Comparison of ENCODE assay signal across 13 mouse cellular contexts in the genomic region with DNA sequence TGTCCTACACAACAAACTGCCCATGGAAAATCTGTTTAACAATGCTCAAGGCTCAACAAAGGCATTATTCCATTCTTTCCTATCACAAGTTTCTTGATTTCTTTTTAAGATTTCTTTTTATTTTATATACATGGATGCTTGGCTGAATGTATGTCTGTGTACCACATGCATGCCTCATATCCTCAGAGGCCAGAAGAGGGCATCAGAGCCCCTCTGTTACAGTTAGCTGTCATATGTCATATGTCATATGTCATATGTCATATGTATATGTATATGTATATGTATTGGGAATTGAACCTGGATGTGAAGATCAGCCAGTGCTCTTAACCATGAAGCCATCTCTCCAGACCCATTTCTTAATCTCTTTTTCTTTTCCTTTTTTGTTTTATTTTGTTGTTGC. TPM values are rescaled to one million over a fixed set of nuclear protein-coding genes. Genes with fewer than 3 reads are reported as not detected.
DNase-seq lines count a peak whose midpoint lies in the region; ATAC-seq and TF ChIP-seq lines count a peak whose summit lies in the region.
"Had no signal": no experiment of that assay in that cellular context is flagged by ENCODE, and none has a peak within 500 bp of the region (broad histone marks: within the 10 kb centered on the region; RNA-seq: fewer than 3 reads in every experiment).

No protein-coding gene starts in this region.

- 0 out of 2 replicates have a peak, but pooled peaks have one; percentile 1 for TF ChIP-seq CTCF in lung, adult 2 months (IDR thresholded peaks at IDR 0.05; ENCODE audit: insufficient read depth, low read length)

- no peak overlapping the region for H3K27ac ChIP-seq in forebrain, embryonic 13.5 days
- no peak overlapping the region for H3K27ac ChIP-seq in forebrain, embryonic 10.5 days
- no peak overlapping the region for H3K27ac ChIP-seq in hindbrain, embryonic 12.5 days
- H3K27ac ChIP-seq: embryonic facial prominence, embryonic 15.5 days; liver, embryonic 15.5 days had no signal

- no peak overlapping the region for H3K4me2 ChIP-seq in forebrain, embryonic 13.5 days
- no peak overlapping the region for H3K4me2 ChIP-seq in hindbrain, embryonic 12.5 days (replicated peaks)
- H3K4me2 ChIP-seq: embryonic facial prominence, embryonic 15.5 days; liver, embryonic 15.5 days had no signal

- H3K27me3 ChIP-seq in forebrain, embryonic 13.5 days: no peaks in the 10 kb centered on the region
- no peaks in the 10 kb centered on the region for H3K27me3 ChIP-seq in forebrain, embryonic 10.5 days (ENCODE audit: poor library complexity, severe bottlenecking)
- H3K27me3 ChIP-seq in hindbrain, embryonic 12.5 days: no peaks in the 10 kb centered on the region
- H3K27me3 ChIP-seq: embryonic facial prominence, embryonic 15.5 days; liver, embryonic 15.5 days had no signal

- no peak for DNase-seq in forebrain, embryonic 10.5 days (ENCODE audit: extremely low spot score, low spot score)
- DNase-seq in lung, adult 2 months: no peak
- no peak for DNase-seq in lung, postnatal 4 days
- DNase-seq in CD4-positive helper T cell, adult 2 months (ENCODE audit: low read depth, low spot score): peak; percentile 64
- DNase-seq in heart, adult 11 months: no peak
- DNase-seq: cerebellum, adult 9-10 months; right cerebral cortex, adult 18-20 months had no signal

- peaks cover 34% of the 10 kb centered on the region for H3K4me1 ChIP-seq in forebrain, embryonic 13.5 days
- H3K4me1 ChIP-seq in forebrain, embryonic 10.5 days: peaks cover 31% of the 10 kb centered on the region
- peaks cover 7% of the 10 kb centered on the region; the same call in 1 of the 2 replicates for H3K4me1 ChIP-seq in lung, adult 2 months (ENCODE audit: control insufficient read depth, insufficient read depth, low read length)
- H3K4me1 ChIP-seq in hindbrain, embryonic 12.5 days: peaks cover 27% of the 10 kb centered on the region

- ATAC-seq in forebrain, embryonic 13.5 days: no peak
- peak; percentile 48 for ATAC-seq in megakaryocyte, adult 5-6 weeks (ENCODE audit: poor library complexity, severe bottlenecking)
- ATAC-seq in hindbrain, embryonic 12.5 days (ENCODE audit: low FRiP score): no peak

- H3K9me3 ChIP-seq in forebrain, embryonic 13.5 days (replicated peaks): no peaks in the 10 kb centered on the region
- H3K9me3 ChIP-seq in forebrain, embryonic 10.5 days: no peaks in the 10 kb centered on the region
- no peaks in the 10 kb centered on the region for H3K9me3 ChIP-seq in hindbrain, embryonic 12.5 days (replicated peaks)
- H3K9me3 ChIP-seq: embryonic facial prominence, embryonic 15.5 days; liver, embryonic 15.5 days had no signal

- no peak overlapping the region for H3K4me3 ChIP-seq in forebrain, embryonic 13.5 days
- no peak overlapping the region for H3K4me3 ChIP-seq in forebrain, embryonic 10.5 days
- H3K4me3 ChIP-seq in lung, adult 2 months (replicated peaks; ENCODE audit: extremely low read depth, low read depth, low read length): no peak overlapping the region
- H3K4me3 ChIP-seq in hindbrain, embryonic 12.5 days: no peak overlapping the region
- H3K4me3 ChIP-seq: embryonic facial prominence, embryonic 15.5 days; liver, embryonic 15.5 days; myocyte had no signal

- no peak for TF ChIP-seq POLR2A in lung, adult 2 months (IDR thresholded peaks at IDR 0.05; ENCODE audit: borderline replicate concordance, extremely low read depth, low read depth, low read length)

- 0 out of 2 replicates have a peak overlapping the region, but pooled peaks have one; percentile 9 for H3K9ac ChIP-seq in forebrain, embryonic 13.5 days
- H3K9ac ChIP-seq in hindbrain, embryonic 12.5 days: no peak overlapping the region
- H3K9ac ChIP-seq: embryonic facial prominence, embryonic 15.5 days; liver, embryonic 15.5 days had no signal

- peaks cover 49% of the 10 kb centered on the region for H3K36me3 ChIP-seq in forebrain, embryonic 13.5 days (ENCODE audit: poor library complexity, severe bottlenecking)
- peaks cover 79% of the 10 kb centered on the region for H3K36me3 ChIP-seq in forebrain, embryonic 10.5 days (replicated peaks)
- H3K36me3 ChIP-seq in hindbrain, embryonic 12.5 days: peaks cover 36% of the 10 kb centered on the region

RNA-seq across cellular contexts. Expression of a gene that starts 4.9 kb away (rescaled TPM):
- polyA plus RNA-seq in forebrain, embryonic 13.5 days (2015; fragmentation: Nextera tagmentation; extraction: Ambion mirVana): 16.8 and 19.8 TPM in 2 replicates
- 25.7 and 26.5 TPM in 2 replicates for polyA plus RNA-seq in forebrain, embryonic 10.5 days (2016; fragmentation: Nextera tagmentation; extraction: Ambion mirVana)
- 27.1 and 30.3 TPM in 2 replicates for polyA plus RNA-seq in lung, adult 2 months (2012; rRNA removed)
- total RNA-seq in megakaryocyte, adult 5-6 weeks (2015): 11.0 and 15.5 TPM in 2 replicates
- 16.0 and 17.3 TPM in 2 replicates for total RNA-seq in megakaryocyte, adult 5-6 weeks (2017)
- 22.3 and 22.8 TPM in 2 replicates for polyA plus RNA-seq in hindbrain, embryonic 12.5 days (2016; fragmentation: Nextera tagmentation; extraction: Ambion mirVana)

RNA-seq across cellular contexts. Expression of a gene that starts 10.5 kb away (rescaled TPM):
- polyA plus RNA-seq in forebrain, embryonic 13.5 days (2015; fragmentation: Nextera tagmentation; extraction: Ambion mirVana): 22.3 and 25.4 TPM in 2 replicates
- 15.0 and 16.5 TPM in 2 replicates for polyA plus RNA-seq in forebrain, embryonic 10.5 days (2016; fragmentation: Nextera tagmentation; extraction: Ambion mirVana)
- 39.8 and 46.9 TPM in 2 replicates for polyA plus RNA-seq in lung, adult 2 months (2012; rRNA removed)
- 5.3 and 7.8 TPM in 2 replicates for total RNA-seq in megakaryocyte, adult 5-6 weeks (2015)
- 11.0 and 12.8 TPM in 2 replicates for total RNA-seq in megakaryocyte, adult 5-6 weeks (2017)
- polyA plus RNA-seq in hindbrain, embryonic 12.5 days (2016; fragmentation: Nextera tagmentation; extraction: Ambion mirVana): 18.8 and 22.0 TPM in 2 replicates

RNA-seq across cellular contexts. Expression of a gene that starts 22.5 kb away (rescaled TPM):
- 9.1 and 11.7 TPM in 2 replicates for polyA plus RNA-seq in forebrain, embryonic 13.5 days (2015; fragmentation: Nextera tagmentation; extraction: Ambion mirVana)
- 34.9 and 38.4 TPM in 2 replicates for polyA plus RNA-seq in forebrain, embryonic 10.5 days (2016; fragmentation: Nextera tagmentation; extraction: Ambion mirVana)
- polyA plus RNA-seq in lung, adult 2 months (2012; rRNA removed): 28.2 and 32.2 TPM in 2 replicates
- 0.64 and 0.65 TPM in 2 replicates for total RNA-seq in megakaryocyte, adult 5-6 weeks (2015)
- total RNA-seq in megakaryocyte, adult 5-6 weeks (2017): not detected in 2 replicates
- polyA plus RNA-seq in hindbrain, embryonic 12.5 days (2016; fragmentation: Nextera tagmentation; extraction: Ambion mirVana): 10.0 and 11.4 TPM in 2 replicates

RNA-seq across cellular contexts. Expression of a gene that starts 29.1 kb away (rescaled TPM):
- 20.9 and 22.5 TPM in 2 replicates for polyA plus RNA-seq in forebrain, embryonic 13.5 days (2015; fragmentation: Nextera tagmentation; extraction: Ambion mirVana)
- polyA plus RNA-seq in forebrain, embryonic 10.5 days (2016; fragmentation: Nextera tagmentation; extraction: Ambion mirVana): 14.4 and 14.8 TPM in 2 replicates
- 37.1 and 42.8 TPM in 2 replicates for polyA plus RNA-seq in lung, adult 2 months (2012; rRNA removed)
- total RNA-seq in megakaryocyte, adult 5-6 weeks (2015): 11.4 and 13.8 TPM in 2 replicates
- total RNA-seq in megakaryocyte, adult 5-6 weeks (2017): 17.4 and 18.0 TPM in 2 replicates
- 23.9 and 24.8 TPM in 2 replicates for polyA plus RNA-seq in hindbrain, embryonic 12.5 days (2016; fragmentation: Nextera tagmentation; extraction: Ambion mirVana)

RNA-seq across cellular contexts. Expression of a gene that starts 31.4 kb away (rescaled TPM):
- polyA plus RNA-seq in forebrain, embryonic 13.5 days (2015; fragmentation: Nextera tagmentation; extraction: Ambion mirVana): 43.0 and 45.5 TPM in 2 replicates
- 35.7 and 36.3 TPM in 2 replicates for polyA plus RNA-seq in forebrain, embryonic 10.5 days (2016; fragmentation: Nextera tagmentation; extraction: Ambion mirVana)
- polyA plus RNA-seq in lung, adult 2 months (2012; rRNA removed): 13.7 and 14.0 TPM in 2 replicates
- total RNA-seq in megakaryocyte, adult 5-6 weeks (2015): 0.40 and 0.43 TPM in 2 replicates
- total RNA-seq in megakaryocyte, adult 5-6 weeks (2017): 0.24 and 0.51 TPM in 2 replicates
- 39.0 and 41.9 TPM in 2 replicates for polyA plus RNA-seq in hindbrain, embryonic 12.5 days (2016; fragmentation: Nextera tagmentation; extraction: Ambion mirVana)
